Mouse (Mus musculus): ENCODE data around the gene Gm21961.
"Not testable (repeated sequence)": the region's sequence is repeated elsewhere in the genome, so short reads cannot be mapped to it uniquely, and the experiment has no call there.

Gene Gm21961

GRCm38 (mm10) chr15:65014804-65015203 lies at the start of gene Gm21961:
Gene Gm21961 (minus strand): TSS chr15:65014904.
- DNase-seq (ENCODE audit: low read depth, low spot score) = no peak

- no peak for DNase-seq (ENCODE audit: low read depth, low spot score)
These were observed 27.3 kb upstream of the Gm21961 start for GRCm38 (mm10) chr15:65041999-65042398.

- not testable (repeated sequence) for DNase-seq (ENCODE audit: low read depth, low spot score)
These were observed 24.5 kb upstream of the Gm21961 start for GRCm38 (mm10) chr15:65039216-65039615.

GRCm38 (mm10) chr15:65017971-65018370 lies 3.3 kb upstream of the Gm21961 start:
- no peak for DNase-seq (ENCODE audit: low read depth, low spot score)

- DNase-seq (ENCODE audit: low read depth, low spot score) = no peak
These were observed 8.5 kb downstream of the Gm21961 start for GRCm38 (mm10) chr15:65006177-65006576.

- no peak for DNase-seq (ENCODE audit: low read depth, low spot score)
These were observed 20.2 kb downstream of the Gm21961 start for GRCm38 (mm10) chr15:64994498-64994897.

GRCm38 (mm10) chr15:64979976-64980375 lies 34.7 kb downstream of the Gm21961 start:
- DNase-seq (ENCODE audit: low read depth, low spot score) = no peak

- DNase-seq (ENCODE audit: low read depth, low spot score) = no peak
These were observed 38.5 kb downstream of the Gm21961 start for GRCm38 (mm10) chr15:64976044-64976805.

Data from WW6 (cell line).